Mouse (Mus musculus) spleen, postnatal 4 days (tissue): ENCODE results near the gene Cep68.

Experiments used
- DNase-seq, 2 experiments: peaks; one replicate each; pipeline ENCODE4 v3.0.0; 2022; ENCODE audit warnings: low spot score in 2 of 2

The Cep68 gene

GRCm38 (mm10) chr11:20204870-20205446 is 44.3 kb downstream of the Cep68 start:
- no peak for DNase-seq

- DNase-seq: no peak
Observed at GRCm38 (mm10) chr11:20204321-20204720, 44.9 kb downstream of the Cep68 start.

- DNase-seq: no peak
Observed at GRCm38 (mm10) chr11:20202299-20203011, 46.8 kb downstream of the Cep68 start.

GRCm38 (mm10) chr11:20201661-20202101 is 47.5 kb downstream of the Cep68 start:
- DNase-seq: no peak

GRCm38 (mm10) chr11:20200713-20201575 is 48.3 kb downstream of the Cep68 start, which contains the start of gene Rab1a:
Gene Rab1a, plus strand, starts transcription at chr11:20201432.
- peak; percentile 100 for DNase-seq

- DNase-seq: no peak
Observed at GRCm38 (mm10) chr11:20193100-20193736, 56.0 kb downstream of the Cep68 start.

- DNase-seq: no peak
Observed at GRCm38 (mm10) chr11:20187271-20187670, 62.0 kb downstream of the Cep68 start.
